ENCODE assay signal across 19 mouse cellular contexts in genomic region chr8:75030453-75031024, GRCm38 (mm10). TPM values are rescaled to one million over a fixed set of nuclear protein-coding genes. Genes with fewer than 3 reads are reported as not detected.
DNase-seq lines count a peak whose midpoint lies in the region; ATAC-seq and TF ChIP-seq lines count a peak whose summit lies in the region.
"Had no signal": no experiment of that assay in that cellular context is flagged by ENCODE, and none has a peak within 500 bp of the region (broad histone marks: within the 10 kb centered on the region; RNA-seq: fewer than 3 reads in every experiment).

No protein-coding gene starts in this region.

- no peak overlapping the region for H3K4me3 ChIP-seq in heart, adult 2 months
- H3K4me3 ChIP-seq in lung, embryonic 14.5 days (ENCODE audit: low read depth, low read length), result no peak overlapping the region
- no peak overlapping the region for H3K4me3 ChIP-seq in lung, adult 2 months (replicated peaks; ENCODE audit: extremely low read depth, low read depth, low read length)
- no peak overlapping the region for H3K4me3 ChIP-seq in MEL (ENCODE audit: control insufficient read depth in 1 of 2, insufficient read depth in 1 of 2, low read depth in 2 of 2, low read length in 2 of 2)
- H3K4me3 ChIP-seq in midbrain, embryonic 10.5 days, result no peak overlapping the region
- H3K4me3 ChIP-seq: forebrain, embryonic 13.5 days; heart, embryonic 10.5 days; hindbrain, embryonic 13.5 days; liver, embryonic 15.5 days; neural tube, embryonic 13.5 days had no signal

- no peak for TF ChIP-seq EP300 in heart, adult 2 months (IDR thresholded peaks at IDR 0.05; ENCODE audit: insufficient read depth, low read depth, low read length)
- no peak for TF ChIP-seq EP300 in MEL (IDR thresholded peaks at IDR 0.05; ENCODE audit: low read depth in 1 of 2, low read length in 2 of 2)

- 90% methylated on average over 3 of the region's 3 CpGs for WGBS in heart, adult 2 months
- 94% methylated on average over 3 of the region's 3 CpGs for WGBS in lung, embryonic 14.5 days
- 96% methylated on average over 3 of the region's 3 CpGs for WGBS in lung, adult 2 months
- WGBS in midbrain, embryonic 10.5 days, result 97% methylated on average over 3 of the region's 3 CpGs

- no peaks in the 10 kb centered on the region for H3K9me3 ChIP-seq in lung, embryonic 14.5 days (ENCODE audit: low read depth, low read length)
- H3K9me3 ChIP-seq in MEL (replicated peaks; ENCODE audit: insufficient read depth, low read length), result no peaks in the 10 kb centered on the region
- H3K9me3 ChIP-seq in midbrain, embryonic 10.5 days (replicated peaks), result no peaks in the 10 kb centered on the region; the same call in 1 of the 2 replicates
- H3K9me3 ChIP-seq: forebrain, embryonic 13.5 days; heart, embryonic 10.5 days; hindbrain, embryonic 13.5 days; liver, embryonic 15.5 days; neural tube, embryonic 13.5 days had no signal

- H3K27me3 ChIP-seq in heart, adult 2 months (ENCODE audit: control insufficient read depth, insufficient read depth, low read length), result no peaks in the 10 kb centered on the region
- no peaks in the 10 kb centered on the region for H3K27me3 ChIP-seq in lung, embryonic 14.5 days (ENCODE audit: insufficient read depth, low read length)
- no peaks in the 10 kb centered on the region for H3K27me3 ChIP-seq in MEL (ENCODE audit: control insufficient read depth in 1 of 2, insufficient read depth in 2 of 2, low read length in 2 of 2)
- H3K27me3 ChIP-seq in midbrain, embryonic 10.5 days (ENCODE audit: low read depth, poor library complexity, severe bottlenecking), result no peaks in the 10 kb centered on the region
- H3K27me3 ChIP-seq: forebrain, embryonic 13.5 days; hindbrain, embryonic 13.5 days; liver, embryonic 15.5 days; neural tube, embryonic 13.5 days had no signal

- H3K36me3 ChIP-seq in heart, adult 2 months (ENCODE audit: control insufficient read depth, insufficient read depth, low read length), result peaks cover 9% of the 10 kb centered on the region
- H3K36me3 ChIP-seq in lung, embryonic 14.5 days (ENCODE audit: insufficient read depth), result peaks cover 53% of the 10 kb centered on the region
- peaks cover 11 to 19% of the 10 kb centered on the region in 2 experiments for H3K36me3 ChIP-seq in MEL (ENCODE audit: control insufficient read depth in 1 of 2, insufficient read depth in 2 of 2, low read length in 2 of 2)
- peaks cover 63% of the 10 kb centered on the region for H3K36me3 ChIP-seq in midbrain, embryonic 10.5 days

- H3K79me2 ChIP-seq in heart, adult 2 months (replicated peaks; ENCODE audit: control insufficient read depth, insufficient read depth, low read length), result no peaks in the 10 kb centered on the region
- H3K79me2 ChIP-seq in MEL (ENCODE audit: control insufficient read depth, insufficient read depth, low read length, poor library complexity), result peaks cover 3% of the 10 kb centered on the region; the same call in 1 of the 2 replicates

- TF ChIP-seq POLR2A in heart, adult 2 months (IDR thresholded peaks at IDR 0.05; ENCODE audit: insufficient read depth, low read depth, low read length), result no peak
- TF ChIP-seq POLR2A in lung, adult 2 months (IDR thresholded peaks at IDR 0.05; ENCODE audit: borderline replicate concordance, extremely low read depth, low read depth, low read length), result no peak
- TF ChIP-seq POLR2A in MEL (IDR thresholded peaks at IDR 0.05; ENCODE audit: control insufficient read depth in 1 of 2, insufficient read depth in 1 of 2, low read depth in 1 of 2, low read length in 2 of 2, poor library complexity in 1 of 2), result no peak

- DNase-seq in heart, adult 2 months, result no peak
- DNase-seq in heart, postnatal 25 days (ENCODE audit: low spot score), result no peak
- DNase-seq in lung, embryonic 14.5 days, result no peak
- DNase-seq in lung, adult 2 months, result no peak
- DNase-seq in MEL (ENCODE audit: low read depth, low spot score), result peak; percentile 21
- no peak for DNase-seq in ovary, postnatal 10 days (ENCODE audit: low spot score)
- DNase-seq in midbrain, embryonic 10.5 days (ENCODE audit: low spot score), result no peak
- DNase-seq: adrenal gland, adult 2 months; cerebellum, adult 8-10 months; gastrocnemius, postnatal 14 days; right cerebral cortex, postnatal 14 days; spleen, adult 18-20 months; thymus, adult 18-20 months; thymus, postnatal 4 days had no signal

- H3K4me2 ChIP-seq in lung, embryonic 14.5 days, result no peak overlapping the region
- H3K4me2 ChIP-seq: forebrain, embryonic 13.5 days; hindbrain, embryonic 13.5 days; liver, embryonic 15.5 days; neural tube, embryonic 13.5 days had no signal

- no peak for TF ChIP-seq RAD21 in MEL (IDR thresholded peaks at IDR 0.05; ENCODE audit: low read depth, low read length)

- peaks cover 4% of the 10 kb centered on the region for H3K4me1 ChIP-seq in heart, adult 2 months (ENCODE audit: control insufficient read depth, insufficient read depth, low read length)
- H3K4me1 ChIP-seq in lung, embryonic 14.5 days (ENCODE audit: insufficient read depth), result no peaks in the 10 kb centered on the region
- H3K4me1 ChIP-seq in lung, adult 2 months (ENCODE audit: control insufficient read depth, insufficient read depth, low read length), result peaks cover 6% of the 10 kb centered on the region
- peaks cover 3 to 14% of the 10 kb centered on the region in 2 experiments; a peak in 3 of 4 replicates for H3K4me1 ChIP-seq in MEL (ENCODE audit: control insufficient read depth in 1 of 2, insufficient read depth in 2 of 2, low read length in 2 of 2)
- peaks cover 16% of the 10 kb centered on the region for H3K4me1 ChIP-seq in midbrain, embryonic 10.5 days

- no peak overlapping the region for H3K27ac ChIP-seq in heart, adult 2 months
- no peak overlapping the region for H3K27ac ChIP-seq in lung, embryonic 14.5 days (ENCODE audit: low read depth)
- H3K27ac ChIP-seq in MEL (ENCODE audit: control insufficient read depth, low read depth, low read length), result no peak overlapping the region
- no peak overlapping the region for H3K27ac ChIP-seq in midbrain, embryonic 10.5 days (replicated peaks)
- H3K27ac ChIP-seq: forebrain, embryonic 13.5 days; heart, embryonic 10.5 days; hindbrain, embryonic 13.5 days; liver, embryonic 15.5 days; neural tube, embryonic 13.5 days had no signal

- no peak for ATAC-seq in lung, embryonic 14.5 days (ENCODE audit: insufficient read depth)
- ATAC-seq: forebrain, embryonic 13.5 days had no signal

- TF ChIP-seq CTCF in heart, adult 2 months (IDR thresholded peaks at IDR 0.05), result peak; percentile 10; the same call in 1 of the 2 replicates
- peak; percentile 17; the same call in 1 of the 2 replicates for TF ChIP-seq CTCF in lung, embryonic 14.5 days (IDR thresholded peaks at IDR 0.05; ENCODE audit: low read depth)
- TF ChIP-seq CTCF in lung, adult 2 months (IDR thresholded peaks at IDR 0.05; ENCODE audit: insufficient read depth, low read length), result no peak
- no peak for TF ChIP-seq CTCF in MEL (IDR thresholded peaks at IDR 0.05 in 2 of 3, conservative IDR thresholded peaks at IDR 0.05 in 1 of 3; ENCODE audit: control insufficient read depth in 1 of 3, insufficient read depth in 1 of 3, low read depth in 2 of 3, low read length in 3 of 3, poor library complexity in 1 of 3, severe bottlenecking in 1 of 3)

- intact Hi-C loops in heart, adult 2 months (cut with DNase I), result no loop called here
- intact Hi-C loops in heart, postnatal 25 days (cut with DNase I), result loop anchor here (5.0 kb wide), 1 partner anchor 38 kb away; the partner anchor contains the start of gene Hmgxb4

- H3K9ac ChIP-seq in heart, adult 2 months (ENCODE audit: low read depth, low read length), result no peak overlapping the region
- H3K9ac ChIP-seq in lung, embryonic 14.5 days, result no peak overlapping the region
- no peak overlapping the region for H3K9ac ChIP-seq in MEL (ENCODE audit: control insufficient read depth, low read depth, low read length, poor library complexity, severe bottlenecking)
- H3K9ac ChIP-seq: forebrain, embryonic 13.5 days; hindbrain, embryonic 13.5 days; liver, embryonic 15.5 days; neural tube, embryonic 13.5 days had no signal

TF ChIP-seq in MEL, 35 proteins besides CTCF, POLR2A, EP300 and RAD21 (continues in another document):
- TF ChIP-seq MYC (IDR thresholded peaks at IDR 0.05; ENCODE audit: low read depth, low read length), result no peak
- no peak for TF ChIP-seq USF1 (IDR thresholded peaks at IDR 0.05; ENCODE audit: low read depth, low read length)
- no peak for TF ChIP-seq E2F4 (IDR thresholded peaks at IDR 0.05; ENCODE audit: borderline replicate concordance, low read depth, low read length)
- TF ChIP-seq JUND (IDR thresholded peaks at IDR 0.05; ENCODE audit: low read depth, low read length), result no peak
- TF ChIP-seq TAL1 (IDR thresholded peaks at IDR 0.05; ENCODE audit: low read length), result no peak
- no peak for TF ChIP-seq TCF12 (IDR thresholded peaks at IDR 0.05; ENCODE audit: low read depth, low read length)
- no peak for TF ChIP-seq ZNF384 (IDR thresholded peaks at IDR 0.05; ENCODE audit: low read depth, low read length)
- no peak for TF ChIP-seq POLR2AphosphoS5 (IDR thresholded peaks at IDR 0.05; ENCODE audit: borderline replicate concordance, low read depth, low read length)
- no peak for TF ChIP-seq CHD2 (IDR thresholded peaks at IDR 0.05; ENCODE audit: low read length)
- no peak for TF ChIP-seq GABPA (IDR thresholded peaks at IDR 0.05; ENCODE audit: low read depth, low read length)
- no peak for TF ChIP-seq CHD1 (IDR thresholded peaks at IDR 0.05; ENCODE audit: low read depth, low read length)
- no peak for TF ChIP-seq SMC3 (IDR thresholded peaks at IDR 0.05; ENCODE audit: low read depth, low read length)

RNA-seq across cellular contexts. Expression of gene Tom1, which starts 3.0 kb away (rescaled TPM):
- total RNA-seq in heart, adult 2 months (2021), result 10 to 100 TPM; 67.6 to 74.3 TPM
- 146 and 164 TPM in 2 replicates for polyA plus RNA-seq in heart, adult 2 months (2012; rRNA removed)
- total RNA-seq in heart, postnatal 25 days (2021), result 10 to 100 TPM; 56.2 to 63.1 TPM
- polyA plus RNA-seq in lung, embryonic 14.5 days (2014; fragmentation: Nextera tagmentation; extraction: Ambion mirVana), result 18.7 and 20.8 TPM in 2 replicates
- polyA plus RNA-seq in lung, adult 2 months (2012; rRNA removed), result 33.3 and 66.5 TPM in 2 replicates
- 17.6 and 18.0 TPM in 2 replicates for total RNA-seq in MEL (2012; rRNA removed)
- 10 to 100 TPM in 1 of 2 experiments, not detected in 1; 32.6 TPM for polyA plus RNA-seq in MEL (2012; ENCODE audit: insufficient read depth in 1 of 2, insufficient read length in 2 of 2, low read depth in 1 of 2, low replicate concordance in 2 of 2, missing spikeins in 1 of 2)
- polyA plus RNA-seq in midbrain, embryonic 10.5 days (2016; fragmentation: Nextera tagmentation; extraction: Ambion mirVana), result 31.3 and 33.9 TPM in 2 replicates

RNA-seq across cellular contexts. Expression of gene Hmgxb4, which starts 37.4 kb away (rescaled TPM):
- 10 to 100 TPM; 11.1 to 13.3 TPM for total RNA-seq in heart, adult 2 months (2021)
- polyA plus RNA-seq in heart, adult 2 months (2012; rRNA removed), result 10.6 and 15.3 TPM in 2 replicates
- 10 to 100 TPM; 12.4 to 16.3 TPM for total RNA-seq in heart, postnatal 25 days (2021)
- polyA plus RNA-seq in lung, embryonic 14.5 days (2014; fragmentation: Nextera tagmentation; extraction: Ambion mirVana), result 52.0 and 54.6 TPM in 2 replicates
- 11.6 and 23.0 TPM in 2 replicates for polyA plus RNA-seq in lung, adult 2 months (2012; rRNA removed)
- 21.8 and 22.8 TPM in 2 replicates for total RNA-seq in MEL (2012; rRNA removed)
- 10 to 100 TPM in 1 of 2 experiments, not detected in 1; 32.6 TPM for polyA plus RNA-seq in MEL (2012; ENCODE audit: insufficient read depth in 1 of 2, insufficient read length in 2 of 2, low read depth in 1 of 2, low replicate concordance in 2 of 2, missing spikeins in 1 of 2)
- 39.1 and 45.6 TPM in 2 replicates for polyA plus RNA-seq in midbrain, embryonic 10.5 days (2016; fragmentation: Nextera tagmentation; extraction: Ambion mirVana)

Comparison
In these comparisons a context has a peak if more than half of its experiments do, and no peak if none do; other contexts are left out.
1. CTCF ChIP-seq: peak in heart, adult 2 months (single experiment) and lung, embryonic 14.5 days (single experiment); none in lung, adult 2 months (single experiment) and MEL (0 of 3).